Mouse (Mus musculus) kidney, adult 2 months (tissue): ENCODE measurements around the gene Chd5.

Experiments
- CTCF ChIP-seq: fragments of 200-500 bp; conservative IDR thresholded peaks from 2 replicates; pipeline ENCODE4 v1.5.1; 2011; ENCODE audit warnings: low read depth, mild to moderate bottlenecking, control low read depth, low read length, moderate library complexity, mixed read lengths; ENCODE audit not compliant: insufficient read depth, insufficient read length
- POLR2A ChIP-seq: fragments of 200-500 bp; IDR thresholded peaks from one replicate; pipeline ENCODE4 v1.6.1; 2011; ENCODE audit warnings: low read depth, low read length, control low read depth

DNA sequence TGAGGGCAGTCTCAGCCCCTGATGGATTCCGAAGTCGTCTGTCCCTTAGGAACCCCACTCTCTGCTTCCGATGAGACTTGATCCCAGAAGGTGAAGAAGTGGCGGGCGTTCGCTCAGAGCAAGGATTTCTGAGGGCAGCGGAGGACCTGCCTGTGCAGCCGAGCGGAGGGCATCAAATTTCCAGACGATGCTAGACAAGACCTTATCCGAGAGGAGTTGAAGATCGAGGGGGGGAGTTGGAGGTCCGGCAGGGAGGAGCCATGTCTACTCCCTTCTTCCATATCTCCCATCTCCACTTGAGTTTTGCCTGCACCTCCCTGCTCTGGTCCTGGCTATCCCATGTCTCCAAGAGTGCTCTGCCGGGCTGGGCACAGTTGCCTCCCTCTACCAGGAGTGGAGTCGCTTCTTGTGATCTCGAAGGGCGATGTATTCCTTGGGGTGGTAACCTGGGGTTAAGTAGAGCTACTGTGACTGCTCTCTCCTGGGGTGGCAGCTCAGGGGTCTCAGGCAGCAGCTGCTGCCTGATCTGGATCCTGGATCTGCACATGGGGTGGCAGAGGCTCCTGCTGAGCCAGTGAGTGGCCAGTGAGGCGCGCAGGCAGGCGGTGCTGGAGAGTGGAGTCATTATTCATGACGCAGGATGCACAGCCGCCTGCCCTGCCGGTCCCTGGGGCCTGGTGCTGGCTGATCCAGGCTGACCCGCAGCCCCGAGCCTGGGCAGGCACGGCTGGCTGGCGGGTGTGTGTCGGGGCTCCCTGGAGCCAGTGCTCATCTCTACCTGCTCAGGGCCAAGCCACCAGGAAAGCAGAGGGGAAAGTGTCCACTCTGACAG is 80.0 kb downstream of the Chd5 start:
- TF ChIP-seq POLR2A (no peak), CTCF (no peak)
